In genomic region chr4:81506306-81506705, GRCm38 (mm10) we compare ENCODE assay signal across 24 mouse cellular contexts.
"Had no signal": no experiment of that assay in that cellular context is flagged by ENCODE, and none has a peak within 500 bp of the region (broad histone marks: within the 10 kb centered on the region; RNA-seq: fewer than 3 reads in every experiment).

No protein-coding gene starts in this region.

- H3K4me1 ChIP-seq: heart, embryonic 15.5 days; hindbrain, embryonic 13.5 days; hindbrain, embryonic 15.5 days; limb, embryonic 15.5 days; liver, embryonic 12.5 days had no signal

- DNase-seq: forebrain, postnatal 0 days; gastrocnemius, postnatal 14 days; gastrocnemius, postnatal 36 days; heart, adult 11 months; heart, adult 2 months; heart, postnatal 14 days; heart, postnatal 36 days; layer of hippocampus, adult 9-11 months; layer of hippocampus, postnatal 36 days; left cerebral cortex, postnatal 4 days; lung, adult 18-20 months had no signal

- H3K9ac ChIP-seq: forebrain, embryonic 15.5 days; forebrain, postnatal 0 days; heart, embryonic 13.5 days; heart, embryonic 15.5 days; hindbrain, embryonic 13.5 days; hindbrain, embryonic 15.5 days; limb, embryonic 13.5 days; limb, embryonic 15.5 days; liver, embryonic 12.5 days; liver, embryonic 14.5 days had no signal

- H3K9me3 ChIP-seq: forebrain, embryonic 15.5 days; heart, embryonic 13.5 days; heart, embryonic 15.5 days; hindbrain, embryonic 13.5 days; hindbrain, embryonic 15.5 days; limb, embryonic 13.5 days; limb, embryonic 15.5 days; liver, embryonic 12.5 days had no signal

- H3K27ac ChIP-seq: forebrain, embryonic 15.5 days; heart, adult 2 months; heart, embryonic 13.5 days; heart, embryonic 15.5 days; hindbrain, embryonic 13.5 days; hindbrain, embryonic 15.5 days; hindbrain, postnatal 0 days; kidney, postnatal 0 days; limb, embryonic 13.5 days; limb, embryonic 15.5 days; liver, embryonic 12.5 days; liver, embryonic 14.5 days had no signal

- H3K27me3 ChIP-seq: forebrain, embryonic 15.5 days; heart, embryonic 13.5 days; heart, embryonic 15.5 days; hindbrain, embryonic 13.5 days; hindbrain, embryonic 15.5 days; limb, embryonic 13.5 days; limb, embryonic 15.5 days; liver, embryonic 12.5 days had no signal

- ATAC-seq: forebrain, embryonic 15.5 days; forebrain, postnatal 0 days; hindbrain, postnatal 0 days; intestine, embryonic 16.5 days; liver, embryonic 12.5 days had no signal

- H3K36me3 ChIP-seq: forebrain, embryonic 15.5 days; heart, embryonic 13.5 days; heart, embryonic 15.5 days; hindbrain, embryonic 13.5 days; hindbrain, embryonic 15.5 days; limb, embryonic 13.5 days; limb, embryonic 15.5 days; liver, embryonic 12.5 days had no signal

- H3K4me2 ChIP-seq: forebrain, embryonic 15.5 days; heart, embryonic 11.5 days; heart, embryonic 13.5 days; heart, embryonic 15.5 days; hindbrain, embryonic 13.5 days; hindbrain, embryonic 15.5 days; limb, embryonic 13.5 days; limb, embryonic 15.5 days; liver, embryonic 12.5 days had no signal

- H3K4me3 ChIP-seq: forebrain, embryonic 15.5 days; heart, adult 2 months; heart, embryonic 13.5 days; heart, embryonic 15.5 days; hindbrain, embryonic 13.5 days; hindbrain, embryonic 15.5 days; limb, embryonic 13.5 days; limb, embryonic 15.5 days; liver, embryonic 12.5 days had no signal
